Mouse (Mus musculus): ENCODE measurements around the gene Rmdn3. TPM values are rescaled to one million over a fixed set of nuclear protein-coding genes. Genes with fewer than 3 reads are reported as not detected.
A peak's percentile ranks its signal among the peaks of the same experiment; 100 is the strongest.

Gene Rmdn3
- total and polyA plus RNA-seq, 3 experiments: 41.8 to 59.1 (median 49.9) TPM

DNA sequence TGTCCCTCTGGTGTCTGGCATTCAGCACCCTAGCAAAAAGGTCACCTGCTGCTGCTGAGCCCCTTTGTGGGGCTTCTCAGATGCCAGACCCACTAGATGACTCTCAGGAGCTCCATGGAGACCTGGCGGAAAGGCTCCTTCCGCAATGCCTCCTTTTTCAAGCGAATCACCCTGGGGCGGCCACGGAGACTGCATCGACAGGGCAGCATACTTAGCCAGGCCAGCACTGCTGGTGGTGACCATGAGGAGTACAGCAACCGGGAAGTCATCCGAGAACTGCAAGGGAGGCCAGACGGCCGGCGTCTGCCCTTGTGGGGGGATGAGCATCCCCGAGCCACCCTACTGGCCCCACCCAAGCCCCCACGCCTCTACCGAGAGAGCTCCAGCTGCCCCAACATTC is 18.0 kb upstream of the Rmdn3 start:
- Histone ChIP-seq H3K4me2 (ENCODE audit: insufficient read depth, low read depth, poor library complexity, severe bottlenecking) (peak overlapping the region; percentile 85), H3K9me3 (replicated peaks; ENCODE audit: low read length) (peaks cover 5% of the 10 kb centered on the region), H3K27me3 (replicated peaks) (no peaks in the 10 kb centered on the region), H3K27ac (ENCODE audit: insufficient read depth, low read depth) (peak overlapping the region; percentile 93), H3K4me3 (replicated peaks in 1 of 3; ENCODE audit: low read depth in 2 of 3, low read length in 2 of 3, poor library complexity in 1 of 3) (peak overlapping the region; percentile 54 to 57 (median 57)), H3K36me3 (replicated peaks in 1 of 2; ENCODE audit: control insufficient read depth in 1 of 2, insufficient read depth in 1 of 2, low read length in 1 of 2) (peaks cover 10 to 28% of the 10 kb centered on the region in 2 experiments), H3K9ac (ENCODE audit: insufficient read depth, low read depth) (peak overlapping the region; percentile 62), H3K79me2 (replicated peaks; ENCODE audit: control insufficient read depth, extremely low read depth, insufficient read depth, poor library complexity, severe bottlenecking) (no peaks in the 10 kb centered on the region; the same call in 1 of the 2 replicates), H3K4me1 (ENCODE audit: control insufficient read depth in 1 of 2, insufficient read depth in 2 of 2) (peaks cover 42 to 95% of the 10 kb centered on the region in 2 experiments)
- no peak for DNase-seq (ENCODE audit: extremely low read depth)
- dilution Hi-C loops (cut with MboI; ENCODE audit: extremely low pct_ligation_motif_present, extremely low pct_unique_long_range_greater_than_20kb, low sequenced_read_pairs) (no loop called here), in situ Hi-C loops (cut with MboI; ENCODE audit: low pct_ligation_motif_present, low pct_unique_long_range_greater_than_20kb, low sequenced_read_pairs) (loop anchor here (25.0 kb wide), 2 partner anchors 288 to 413 kb away; partner anchors contain the start of genes Ccdc9b and Phgr1)
- TF ChIP-seq POLR2A (IDR thresholded peaks at IDR 0.05; ENCODE audit: low read depth, low read length): no peak
- TF ChIP-seq ETS1 (conservative IDR thresholded peaks at IDR 0.05; ENCODE audit: low read depth, low read length): no peak
- TF ChIP-seq JUN (IDR thresholded peaks at IDR 0.05; ENCODE audit: insufficient read depth, low read depth, low read length): no peak
- no peak for TF ChIP-seq BHLHE40 (IDR thresholded peaks at IDR 0.05; ENCODE audit: low read depth, low read length)
- no peak for TF ChIP-seq POLR2AphosphoS2 (IDR thresholded peaks at IDR 0.05; ENCODE audit: low read depth, low read length)
- no peak for TF ChIP-seq GABPA (IDR thresholded peaks at IDR 0.05; ENCODE audit: insufficient replicate concordance, low read depth, low read length)
- TF ChIP-seq ZC3H11A (IDR thresholded peaks at IDR 0.05; ENCODE audit: low read depth, low read length): no peak
- TF ChIP-seq PAX5 (IDR thresholded peaks at IDR 0.05; ENCODE audit: low read length): no peak
- no peak for TF ChIP-seq ELF1 (IDR thresholded peaks at IDR 0.05; ENCODE audit: low read depth, low read length)
- TF ChIP-seq CHD1 (IDR thresholded peaks at IDR 0.05; ENCODE audit: low read depth, low read length): no peak
- TF ChIP-seq RCOR1 (conservative IDR thresholded peaks at IDR 0.05; ENCODE audit: low read depth, low read length): no peak
- no peak for TF ChIP-seq HCFC1 (IDR thresholded peaks at IDR 0.05; ENCODE audit: low read depth, low read length)
- no peak for TF ChIP-seq ZNF384 (IDR thresholded peaks at IDR 0.05; ENCODE audit: low read depth, low read length)
- no peak for TF ChIP-seq NRF1 (IDR thresholded peaks at IDR 0.05; ENCODE audit: low read depth, low read length)
- TF ChIP-seq CTCF (conservative IDR thresholded peaks at IDR 0.05 in 1 of 2, IDR thresholded peaks at IDR 0.05 in 1 of 2; ENCODE audit: low read depth in 2 of 2, low read length in 2 of 2): no peak
- TF ChIP-seq TBP (conservative IDR thresholded peaks at IDR 0.05; ENCODE audit: low read depth, low read length): no peak
- no peak; the same call in 1 of the 2 replicates for TF ChIP-seq SIN3A (IDR thresholded peaks at IDR 0.05; ENCODE audit: low read length)
- no peak for TF ChIP-seq MYC (IDR thresholded peaks at IDR 0.05; ENCODE audit: low read depth, low read length)

DNA sequence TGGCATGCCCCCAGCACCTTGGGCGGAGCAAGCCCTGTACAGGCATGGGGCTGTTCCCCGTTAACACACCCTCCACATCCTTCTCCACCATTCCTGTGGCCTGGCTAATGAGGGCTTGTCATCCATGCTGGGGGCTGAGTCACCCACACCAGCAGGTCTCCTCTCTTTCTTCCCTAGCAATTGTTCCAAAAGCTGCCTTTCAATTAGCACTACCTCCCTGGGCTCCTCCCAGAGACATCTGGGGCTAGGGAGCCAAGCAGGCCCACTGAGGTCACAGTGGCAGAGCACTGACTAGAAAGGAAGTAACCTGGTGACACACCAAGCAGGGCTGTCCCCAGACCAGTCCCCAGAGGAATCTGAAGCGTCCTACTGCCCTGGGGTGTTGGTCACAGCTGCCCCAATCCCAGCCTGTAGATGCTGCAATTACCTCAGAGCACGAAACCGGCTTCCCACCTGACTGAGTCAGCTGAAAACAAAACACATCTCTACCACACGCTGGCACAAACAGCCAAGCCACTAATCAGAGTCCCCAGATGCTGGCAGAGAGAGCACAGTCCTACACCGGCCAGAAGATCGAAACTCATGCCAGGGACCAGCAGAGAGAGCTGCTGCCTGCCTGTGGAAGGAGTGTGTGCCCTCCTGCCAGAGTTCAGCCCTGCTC is 17.3 kb upstream of the Rmdn3 start, which contains the start of gene Gm14137:
Gm14137 (plus strand) TSS at position 519 of the 661 bp plus-strand sequence.
- Histone ChIP-seq H3K27ac (ENCODE audit: insufficient read depth, low read depth) (peak within 1 kb of the TSS; percentile 93), H3K4me2 (ENCODE audit: insufficient read depth, low read depth, poor library complexity, severe bottlenecking) (peak within 1 kb of the TSS; percentile 85)
- no peak for TF ChIP-seq ZNF384 (IDR thresholded peaks at IDR 0.05; ENCODE audit: low read depth, low read length)
- TF ChIP-seq ETS1 (conservative IDR thresholded peaks at IDR 0.05; ENCODE audit: low read depth, low read length): peak; percentile 98
- TF ChIP-seq USF1 (IDR thresholded peaks at IDR 0.05; ENCODE audit: low read depth, low read length): no peak; the same call in 1 of the 2 replicates
- TF ChIP-seq TCF12 (IDR thresholded peaks at IDR 0.05; ENCODE audit: low read depth, low read length): peak; percentile 91
- TF ChIP-seq JUND (conservative IDR thresholded peaks at IDR 0.05; ENCODE audit: low read depth, low read length): no peak
- peak; percentile 75 for TF ChIP-seq MXI1 (IDR thresholded peaks at IDR 0.05; ENCODE audit: low read depth, low read length)
- TF ChIP-seq MAFK (IDR thresholded peaks at IDR 0.05; ENCODE audit: insufficient replicate concordance, low read length): peak; percentile 59; the same call in 1 of the 2 replicates
- peak; percentile 75; the same call in 1 of the 2 replicates for TF ChIP-seq MAZ (IDR thresholded peaks at IDR 0.05; ENCODE audit: low read depth, low read length)
- TF ChIP-seq POLR2A (IDR thresholded peaks at IDR 0.05; ENCODE audit: low read depth, low read length): peak; percentile 41; the same call in 1 of the 2 replicates
- no peak for TF ChIP-seq NELFE (IDR thresholded peaks at IDR 0.05; ENCODE audit: low read depth, low read length)
- no peak for TF ChIP-seq KAT2A (IDR thresholded peaks at IDR 0.05; ENCODE audit: insufficient replicate concordance, low read length)
- peak; percentile 85 for TF ChIP-seq MEF2A (IDR thresholded peaks at IDR 0.05; ENCODE audit: borderline replicate concordance, low read depth, low read length)
- no peak for TF ChIP-seq MAX (IDR thresholded peaks at IDR 0.05; ENCODE audit: low read length)
- 0 out of 2 replicates have a peak, but pooled peaks have one; percentile 5 for TF ChIP-seq NRF1 (IDR thresholded peaks at IDR 0.05; ENCODE audit: low read depth, low read length)
- TF ChIP-seq ELF1 (IDR thresholded peaks at IDR 0.05; ENCODE audit: low read depth, low read length): 0 out of 2 replicates have a peak, but pooled peaks have one; percentile 54
- peak; percentile 95 for TF ChIP-seq SIN3A (IDR thresholded peaks at IDR 0.05; ENCODE audit: low read length)
- TF ChIP-seq TBP (conservative IDR thresholded peaks at IDR 0.05; ENCODE audit: low read depth, low read length): peak; percentile 63; the same call in 1 of the 2 replicates
- TF ChIP-seq ZMIZ1 (IDR thresholded peaks at IDR 0.05; ENCODE audit: low read depth, low read length): peak; percentile 32; the same call in 1 of the 2 replicates
- no peak for TF ChIP-seq USF2 (conservative IDR thresholded peaks at IDR 0.05; ENCODE audit: low read depth, low read length)

More for the DNA sequence above, 17.3 kb upstream of the Rmdn3 start, which contains the start of gene Gm14137:
- Histone ChIP-seq H3K36me3 (replicated peaks in 1 of 2; ENCODE audit: control insufficient read depth in 1 of 2, insufficient read depth in 1 of 2, low read length in 1 of 2) (peaks cover 10 to 21% of the 10 kb centered on the region in 2 experiments), H3K4me3 (replicated peaks in 1 of 3; ENCODE audit: low read depth in 2 of 3, low read length in 2 of 3, poor library complexity in 1 of 3) (peak within 1 kb of the TSS; percentile 54 to 57 (median 57)), H3K9ac (ENCODE audit: insufficient read depth, low read depth) (peak within 1 kb of the TSS; percentile 62), H3K79me2 (replicated peaks; ENCODE audit: control insufficient read depth, extremely low read depth, insufficient read depth, poor library complexity, severe bottlenecking) (no peaks in the 10 kb centered on the region; the same call in 1 of the 2 replicates), H3K4me1 (ENCODE audit: control insufficient read depth in 1 of 2, insufficient read depth in 2 of 2) (peaks cover 42 to 95% of the 10 kb centered on the region in 2 experiments), H3K9me3 (replicated peaks; ENCODE audit: low read length) (peaks cover 5% of the 10 kb centered on the region), H3K27me3 (replicated peaks) (no peaks in the 10 kb centered on the region)
- peak; percentile 93 for DNase-seq (ENCODE audit: extremely low read depth)
- in situ Hi-C loops (cut with MboI; ENCODE audit: low pct_ligation_motif_present, low pct_unique_long_range_greater_than_20kb, low sequenced_read_pairs) (no loop called here), dilution Hi-C loops (cut with MboI; ENCODE audit: extremely low pct_ligation_motif_present, extremely low pct_unique_long_range_greater_than_20kb, low sequenced_read_pairs) (no loop called here)
